Mouse (Mus musculus) C2C12 (cell line): Measurements from ENCODE around the gene Brca1. TPM values are rescaled to one million over a fixed set of nuclear protein-coding genes. Genes with fewer than 3 reads are reported as not detected.
A peak's percentile ranks its signal among the peaks of the same experiment; 100 is the strongest.
"Not testable (repeated sequence)": the region's sequence is repeated elsewhere in the genome, so short reads cannot be mapped to it uniquely, and the experiment has no call there.

Experiments used
- H3K27me3 ChIP-seq: one replicate; pipeline ENCODE4 v1.6.1; 2011; ENCODE audit not compliant: control insufficient read depth, insufficient read depth, insufficient read length
- H3K36me3 ChIP-seq: one replicate; pipeline ENCODE4 v1.6.1; 2011; ENCODE audit not compliant: control insufficient read depth, insufficient read depth
- H3K4me3 ChIP-seq: one replicate; pipeline ENCODE4 v1.5.1; 2011; ENCODE audit warnings: mild to moderate bottlenecking, control low read depth; ENCODE audit not compliant: poor library complexity, insufficient read depth, severe bottlenecking
- H3K79me2 ChIP-seq: one replicate; pipeline ENCODE4 v1.6.1; 2011; ENCODE audit not compliant: control insufficient read depth, insufficient read depth
- H3K79me3 ChIP-seq: one replicate; pipeline ENCODE4 v1.6.1; 2011; ENCODE audit warnings: low read depth, control low read depth
- H3ac ChIP-seq: one replicate; pipeline ENCODE3; 2011; ENCODE audit warnings: low read depth; ENCODE audit not compliant: control insufficient read depth, insufficient read length
- CEBPB ChIP-seq: IDR thresholded peaks from one replicate; pipeline ENCODE4 v1.6.1; 2011; ENCODE audit warnings: low read depth, mild to moderate bottlenecking, control low read depth, moderate library complexity
- CTCF ChIP-seq: IDR thresholded peaks from one replicate; pipeline ENCODE4 v1.5.1; 2011; ENCODE audit not compliant: control insufficient read depth, insufficient read depth, insufficient read length
- FOSL1 ChIP-seq: IDR thresholded peaks from one replicate; pipeline ENCODE4 v1.8.0; 2011; ENCODE audit warnings: mild to moderate bottlenecking, low read length; ENCODE audit not compliant: poor library complexity, insufficient read depth, severe bottlenecking
- MAX ChIP-seq: IDR thresholded peaks from one replicate; pipeline ENCODE4 v1.6.1; 2011; ENCODE audit warnings: mild to moderate bottlenecking, control low read depth
- MYOD1 ChIP-seq: IDR thresholded peaks from one replicate; pipeline ENCODE4 v1.6.1; 2011; ENCODE audit warnings: low read depth; ENCODE audit not compliant: control insufficient read depth, insufficient read length
- MYOG ChIP-seq: IDR thresholded peaks from one replicate; pipeline ENCODE4 v1.6.1; 2011; ENCODE audit not compliant: control insufficient read depth, insufficient read length; ENCODE audit errors: extremely low read depth
- USF1 ChIP-seq: IDR thresholded peaks from one replicate; pipeline ENCODE4 v1.6.1; 2011; ENCODE audit warnings: low read depth, mild to moderate bottlenecking, control low read depth, moderate library complexity
- polyA plus RNA-seq: library from polyadenylated mRNA; unstranded; fragments of >200 nt; fragmentation: generic; extraction: Trizol; gene quantifications from one replicate; pipeline ENCODE4 v1.2.1, GENCODE M21; 2012; ENCODE audit warnings: missing spikeins

The Brca1 gene
- polyA plus RNA-seq, 1 experiment, result 5.2 TPM

- peaks cover 11% of the 10 kb centered on the region for H3K79me3 ChIP-seq
- H3K36me3 ChIP-seq, result peaks cover 9% of the 10 kb centered on the region
- H3ac ChIP-seq, result no peak overlapping the region
- peaks cover 53% of the 10 kb centered on the region for H3K79me2 ChIP-seq
- TF ChIP-seq CEBPB (no peak), CTCF (no peak)
- H3K4me3 ChIP-seq, result no peak overlapping the region
- no peaks in the 10 kb centered on the region for H3K27me3 ChIP-seq
These were observed 99.5 kb downstream of the Brca1 start for GRCm38 (mm10) chr11:101452093-101452774.

- TF ChIP-seq MYOD1 (no peak), FOSL1 (no peak), USF1 (no peak), MYOG (no peak), CTCF (no peak), MAX (no peak), CEBPB (no peak)
- Histone ChIP-seq H3K4me3 (no peak overlapping the region), H3K36me3 (peaks cover 3% of the 10 kb centered on the region), H3ac (no peak overlapping the region), H3K79me3 (peaks cover 11% of the 10 kb centered on the region), H3K27me3 (no peaks in the 10 kb centered on the region), H3K79me2 (peaks cover 53% of the 10 kb centered on the region)
These were observed 100.2 kb downstream of the Brca1 start for GRCm38 (mm10) chr11:101451536-101451935.

GRCm38 (mm10) chr11:101450394-101450793 lies 101.4 kb downstream of the Brca1 start:
- H3K79me2 ChIP-seq, result peaks cover 52% of the 10 kb centered on the region
- no peak overlapping the region for H3K4me3 ChIP-seq
- H3K27me3 ChIP-seq, result no peaks in the 10 kb centered on the region
- H3K36me3 ChIP-seq, result peaks cover 11% of the 10 kb centered on the region
- peaks cover 11% of the 10 kb centered on the region for H3K79me3 ChIP-seq
- TF ChIP-seq CTCF (peak; percentile 15), CEBPB (no peak)
- H3ac ChIP-seq, result no peak overlapping the region

GRCm38 (mm10) chr11:101449596-101449995 lies 102.2 kb downstream of the Brca1 start:
- not testable (repeated sequence) for H3K27me3 ChIP-seq, H3K4me3 ChIP-seq, H3ac ChIP-seq
- Histone ChIP-seq H3K79me3 (peaks cover 17% of the 10 kb centered on the region), H3K36me3 (peaks cover 19% of the 10 kb centered on the region), H3K79me2 (peaks cover 54% of the 10 kb centered on the region)

GRCm38 (mm10) chr11:101448899-101449298 lies 102.9 kb downstream of the Brca1 start:
- peaks cover 26% of the 10 kb centered on the region for H3K36me3 ChIP-seq
- no peaks in the 10 kb centered on the region for H3K27me3 ChIP-seq
- peaks cover 61% of the 10 kb centered on the region for H3K79me2 ChIP-seq
- peaks cover 24% of the 10 kb centered on the region for H3K79me3 ChIP-seq
- H3K4me3 ChIP-seq, result peak overlapping the region; percentile 44
- peak overlapping the region; percentile 2 for H3ac ChIP-seq
- TF ChIP-seq MYOG (no peak), MYOD1 (no peak)

GRCm38 (mm10) chr11:101448274-101448746 lies 103.4 kb downstream of the Brca1 start, which contains the start of gene Ifi35:
Ifi35 (plus strand) TSS chr11:101448407.
- H3K79me2 ChIP-seq, result peaks cover 62% of the 10 kb centered on the region
- peak within 1 kb of the TSS; percentile 44 for H3K4me3 ChIP-seq
- H3K27me3 ChIP-seq, result no peaks in the 10 kb centered on the region
- H3K36me3 ChIP-seq, result peaks cover 29% of the 10 kb centered on the region
- H3K79me3 ChIP-seq, result peaks cover 29% of the 10 kb centered on the region
- TF ChIP-seq USF1 (no peak), MAX (peak; percentile 81)
- peak within 1 kb of the TSS; percentile 52 for H3ac ChIP-seq

- peaks cover 62% of the 10 kb centered on the region for H3K79me2 ChIP-seq
- no peaks in the 10 kb centered on the region for H3K27me3 ChIP-seq
- H3K4me3 ChIP-seq, result no peak overlapping the region
- H3ac ChIP-seq, result no peak overlapping the region
- H3K79me3 ChIP-seq, result peaks cover 30% of the 10 kb centered on the region
- TF ChIP-seq CTCF (no peak), CEBPB (no peak), MAX (no peak), USF1 (no peak), MYOG (no peak), MYOD1 (no peak), FOSL1 (no peak)
- peaks cover 35% of the 10 kb centered on the region for H3K36me3 ChIP-seq
These were observed 104.0 kb downstream of the Brca1 start for GRCm38 (mm10) chr11:101447786-101448185.

GRCm38 (mm10) chr11:101446860-101447259 lies 104.9 kb downstream of the Brca1 start:
- H3K27me3 ChIP-seq, H3K4me3 ChIP-seq, H3ac ChIP-seq: not testable (repeated sequence)
- Histone ChIP-seq H3K36me3 (peaks cover 37% of the 10 kb centered on the region), H3K79me2 (peaks cover 61% of the 10 kb centered on the region), H3K79me3 (peaks cover 35% of the 10 kb centered on the region)
